Mouse (Mus musculus) heart, adult 11 months (tissue): ENCODE data around the gene Vti1a.

Source experiments
- DNase-seq: peaks from one replicate; pipeline ENCODE4 v3.0.0; 2022

The Vti1a gene

DNA sequence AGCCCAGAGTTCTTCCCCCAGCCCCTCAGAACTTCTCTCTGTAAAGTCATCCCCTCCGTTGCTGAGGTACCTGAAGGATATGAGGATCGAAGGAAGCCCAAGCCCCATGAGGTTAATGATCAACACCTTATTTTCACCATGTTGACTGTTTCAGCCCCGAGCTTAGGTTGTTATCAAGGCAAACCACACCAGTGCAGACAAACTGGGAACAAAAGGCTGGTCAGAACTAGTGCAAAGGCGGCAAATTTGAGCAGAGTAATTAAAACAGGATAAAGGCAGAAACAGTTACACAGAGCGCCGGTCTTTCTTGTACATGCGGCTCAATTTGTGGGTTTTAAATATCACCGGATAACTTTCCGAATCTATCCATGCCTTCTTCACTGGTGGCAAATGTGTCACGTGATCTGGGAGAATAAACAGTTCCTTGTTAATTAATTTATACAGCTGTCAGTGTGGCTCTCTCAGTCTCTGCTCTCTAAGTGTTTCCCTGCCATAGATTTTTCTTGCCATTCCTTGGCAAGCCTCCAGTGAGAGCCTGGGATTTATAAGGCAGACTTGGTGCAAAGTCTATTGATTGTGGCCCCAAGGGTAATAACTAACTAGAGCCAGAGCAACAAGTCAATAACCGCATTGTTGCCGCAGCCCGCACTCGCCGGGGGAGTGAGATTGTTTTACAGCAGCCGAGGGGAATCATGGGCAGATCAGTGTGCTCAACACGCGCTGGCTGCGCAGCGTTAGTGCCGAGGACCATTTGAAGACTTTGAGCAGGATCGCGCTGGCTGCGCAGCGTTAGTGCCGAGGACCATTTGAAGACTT is 277.0 kb downstream of the Vti1a start:
- DNase-seq: no peak

DNA sequence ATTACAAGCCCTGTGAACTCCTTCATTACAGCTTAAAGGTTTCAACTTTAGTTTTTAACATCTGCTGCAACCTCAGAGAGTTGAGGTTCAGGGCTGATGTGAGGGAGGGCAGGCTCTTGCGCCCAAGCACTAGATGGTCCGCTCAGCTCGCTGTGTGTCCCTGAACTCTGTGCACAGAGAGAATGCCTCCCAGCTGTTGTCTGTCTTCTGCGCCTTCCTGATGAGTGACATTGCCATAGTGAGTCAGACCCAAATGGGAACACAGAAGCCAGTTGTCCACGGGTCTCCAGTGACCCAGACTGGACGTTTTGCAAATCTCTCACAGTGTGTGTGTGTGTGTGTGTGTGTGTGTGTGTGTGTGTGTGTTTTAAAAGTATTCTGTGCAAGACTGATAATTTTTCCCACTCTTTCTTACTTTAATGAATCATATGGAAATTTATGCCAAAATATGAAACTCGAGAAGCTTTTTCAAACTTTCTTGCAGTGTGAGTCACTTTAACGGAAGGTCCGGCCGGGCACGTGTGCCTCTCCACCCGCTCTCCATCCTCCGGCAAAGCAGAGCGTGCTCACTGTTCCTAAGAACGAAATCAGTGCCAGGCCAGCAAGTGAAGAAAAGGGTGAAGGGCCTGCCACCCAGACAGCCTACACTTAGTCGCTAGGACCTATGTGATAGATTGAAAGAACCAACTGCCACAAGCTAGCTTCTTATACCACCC is 277.8 kb downstream of the Vti1a start:
- peak; percentile 95 for DNase-seq

- no peak for DNase-seq
These were observed 278.4 kb downstream of the Vti1a start for GRCm38 (mm10) chr19:55594451-55594850.

DNA sequence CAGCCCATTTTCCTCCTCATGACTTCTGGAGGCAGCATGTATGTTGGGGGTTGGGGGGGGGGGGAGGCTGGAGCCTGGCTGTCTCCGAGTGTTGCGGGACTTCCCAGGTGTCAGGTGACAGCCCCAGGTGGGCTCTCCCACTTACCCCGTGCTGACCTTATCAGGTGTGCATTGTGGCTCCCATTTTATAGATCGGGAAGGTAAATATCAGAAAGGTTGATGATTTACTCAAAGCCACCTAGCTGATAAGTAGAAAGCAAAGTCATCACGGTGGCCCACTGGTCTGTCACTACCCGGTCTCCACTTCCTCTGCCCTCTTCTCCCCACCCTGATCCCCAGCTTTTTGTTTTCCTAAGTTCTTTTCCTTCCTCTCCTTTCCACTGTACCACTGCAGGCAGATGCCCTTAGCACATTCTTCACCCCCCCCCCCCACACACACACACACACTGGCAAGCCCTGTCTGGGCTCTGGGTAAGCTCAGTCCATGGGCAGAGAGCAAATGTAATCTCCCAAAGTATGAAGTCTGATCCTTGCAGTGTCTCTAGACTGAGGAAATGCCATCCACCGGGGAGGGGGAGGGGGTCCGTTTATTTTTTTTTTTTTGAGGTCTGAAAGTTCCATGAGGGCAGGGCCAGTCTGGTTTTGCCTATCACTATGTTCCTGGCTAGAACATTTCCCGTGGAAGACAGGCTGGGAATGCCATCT is 280.0 kb downstream of the Vti1a start:
- no peak for DNase-seq

- DNase-seq: no peak
These were observed 280.7 kb downstream of the Vti1a start for GRCm38 (mm10) chr19:55596804-55597203.

DNA sequence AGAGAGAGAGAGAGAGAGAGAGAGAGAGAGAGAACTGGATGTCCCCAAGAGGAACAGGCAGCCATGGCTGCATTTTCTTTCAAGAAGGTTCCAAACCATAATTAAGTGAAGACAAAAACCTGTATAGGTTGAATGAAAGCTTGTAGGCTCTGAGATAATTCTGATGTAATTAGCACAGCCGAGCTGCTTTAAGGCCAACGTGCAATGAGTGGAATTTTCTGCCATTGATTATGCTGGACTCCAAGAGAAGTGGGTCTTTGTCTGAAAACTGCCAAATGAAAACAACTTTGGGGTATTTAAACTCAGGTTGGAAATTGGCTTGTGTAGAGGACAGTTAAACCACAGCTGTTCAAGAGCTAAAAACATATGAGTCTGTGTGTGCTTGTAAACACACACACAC is 281.2 kb downstream of the Vti1a start:
- no peak for DNase-seq

DNA sequence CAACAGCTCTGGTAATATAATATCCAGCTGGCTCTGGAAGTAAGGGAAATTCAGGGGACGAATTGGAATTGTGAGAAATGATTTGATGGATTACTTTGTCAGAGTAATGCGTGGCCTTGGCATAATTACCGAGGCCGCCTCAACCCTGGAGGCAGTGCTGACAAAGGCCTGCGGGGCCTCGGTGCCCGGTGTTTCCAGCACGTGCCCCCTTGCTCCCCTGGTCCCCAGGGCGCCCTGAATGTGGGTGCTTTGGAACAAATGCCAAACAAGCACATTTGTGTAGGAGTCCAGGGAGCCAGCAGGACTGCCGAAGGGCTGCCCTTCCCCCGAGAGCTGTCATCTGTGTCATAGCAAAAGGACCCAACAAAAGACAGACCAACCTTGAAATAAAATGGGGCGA is 281.9 kb downstream of the Vti1a start:
- no peak for DNase-seq

DNA sequence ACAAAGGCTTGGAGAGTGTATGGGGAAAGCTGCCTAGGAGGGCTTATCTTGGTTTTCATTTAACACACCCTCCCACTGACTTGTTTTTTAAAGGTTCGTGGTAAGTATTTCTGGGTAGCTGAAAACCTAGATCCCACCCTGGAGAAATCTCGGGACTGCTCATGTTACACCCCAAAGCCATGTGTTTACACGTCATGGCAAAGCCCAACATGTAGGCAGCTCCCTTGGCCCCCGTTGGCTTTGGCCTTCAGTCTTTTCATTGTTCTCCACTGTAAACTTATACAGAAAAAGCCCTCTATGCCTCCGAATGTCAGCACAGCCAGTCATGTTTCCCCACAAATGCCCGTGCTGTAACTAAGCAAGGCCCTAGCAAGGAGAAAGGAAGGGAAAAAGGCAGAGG is 283.0 kb downstream of the Vti1a start:
- no peak for DNase-seq

GRCm38 (mm10) chr19:55607725-55608124 is 291.6 kb downstream of the Vti1a start:
- DNase-seq: no peak

DNA sequence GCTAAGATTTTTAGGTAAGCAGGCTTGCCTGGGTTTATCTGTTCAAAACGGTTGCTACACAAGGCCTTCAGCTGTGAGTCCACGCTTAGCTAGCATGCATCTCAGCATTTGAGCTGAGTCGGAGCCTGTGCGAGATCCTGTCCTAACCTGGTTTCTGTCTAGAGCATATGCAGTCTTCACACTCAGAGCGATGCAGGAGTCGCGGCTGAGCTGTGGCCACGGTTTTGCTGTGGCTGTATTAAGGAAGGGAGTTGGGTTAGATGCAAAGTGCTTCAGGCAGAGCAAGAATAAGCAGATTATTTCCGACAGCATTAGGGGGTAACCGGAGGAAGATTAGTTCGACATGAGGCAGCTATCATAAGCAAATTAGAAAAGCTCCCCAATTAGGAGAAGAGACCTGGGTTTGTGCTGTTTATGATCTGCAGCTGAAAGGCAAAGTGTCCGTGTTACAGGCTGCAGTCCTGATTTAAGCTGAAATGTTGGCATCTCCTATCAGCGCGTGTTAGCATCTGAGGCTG is 292.8 kb downstream of the Vti1a start:
- no peak for DNase-seq

- DNase-seq: no peak
These were observed 293.7 kb downstream of the Vti1a start for GRCm38 (mm10) chr19:55609806-55610205.

DNA sequence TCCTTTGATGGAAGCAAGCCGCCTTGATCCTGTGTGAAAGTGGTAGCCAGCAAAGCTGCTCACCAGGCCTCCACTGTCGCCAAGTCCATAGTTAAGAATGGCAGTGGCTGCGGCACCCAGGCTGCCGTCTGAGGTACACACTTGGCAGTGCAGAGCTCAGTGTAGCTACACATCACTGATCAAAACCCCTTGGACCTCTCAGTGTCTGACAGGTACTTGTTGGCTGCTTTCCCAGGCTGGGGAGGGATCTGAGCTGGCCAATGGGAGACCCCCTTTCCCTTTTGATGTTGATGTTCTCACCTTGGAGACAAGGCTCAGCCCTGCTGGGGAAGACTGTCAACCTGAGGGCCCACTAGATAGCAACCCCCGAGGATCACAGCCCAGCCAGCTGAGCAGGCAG is 299.6 kb downstream of the Vti1a start:
- no peak for DNase-seq

- DNase-seq: no peak
These were observed 300.2 kb downstream of the Vti1a start for GRCm38 (mm10) chr19:55616276-55616675.

DNA sequence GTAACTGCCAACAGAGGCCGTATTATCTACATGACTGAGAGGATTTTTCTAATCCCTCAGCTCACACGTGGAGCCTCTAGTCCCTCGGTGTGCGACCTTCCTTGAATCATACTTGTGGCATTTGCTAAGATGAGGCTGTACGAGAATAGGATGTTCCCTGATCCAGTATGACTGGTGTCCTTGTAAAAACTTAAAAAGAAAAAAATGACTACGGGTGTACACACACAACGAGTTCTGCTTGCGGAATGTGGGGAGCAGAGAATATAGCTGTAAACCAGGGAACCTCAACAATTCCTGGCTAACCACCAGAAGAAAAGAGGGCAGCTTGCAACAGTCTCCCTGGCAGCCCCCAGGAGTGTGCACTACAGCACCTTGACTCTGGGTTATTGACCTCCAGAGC is 300.8 kb downstream of the Vti1a start:
- no peak for DNase-seq

- DNase-seq: no peak
These were observed 302.5 kb downstream of the Vti1a start for GRCm38 (mm10) chr19:55618546-55618945.

DNA sequence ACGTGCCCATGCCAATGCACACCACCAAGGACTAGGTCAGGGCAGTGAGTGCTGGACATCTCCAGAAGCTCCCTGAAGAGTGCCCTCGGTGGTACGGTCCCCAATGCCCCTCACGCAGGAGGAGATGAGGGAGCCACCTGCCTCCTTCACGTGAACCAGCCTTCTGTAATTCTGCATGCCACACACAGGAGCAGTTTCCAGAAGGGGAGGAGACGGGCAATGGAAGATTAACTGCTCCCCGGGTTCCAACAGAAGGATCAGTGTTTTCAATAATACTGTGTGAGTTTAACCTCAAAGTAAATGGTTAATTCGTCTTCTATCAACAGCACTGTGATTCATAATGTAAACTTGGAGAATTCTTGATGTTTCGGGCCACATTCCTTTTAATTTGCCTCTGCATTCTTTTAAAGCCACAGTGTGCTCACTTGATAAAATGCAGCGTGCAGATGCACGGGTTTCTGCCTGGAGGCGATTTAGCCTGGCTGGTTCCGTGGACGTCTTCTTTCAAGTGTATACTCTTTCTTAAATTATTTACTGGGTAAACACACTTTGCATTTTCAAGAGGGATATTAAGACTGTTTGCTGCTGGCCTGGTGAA is 304.4 kb downstream of the Vti1a start:
- DNase-seq: no peak

DNA sequence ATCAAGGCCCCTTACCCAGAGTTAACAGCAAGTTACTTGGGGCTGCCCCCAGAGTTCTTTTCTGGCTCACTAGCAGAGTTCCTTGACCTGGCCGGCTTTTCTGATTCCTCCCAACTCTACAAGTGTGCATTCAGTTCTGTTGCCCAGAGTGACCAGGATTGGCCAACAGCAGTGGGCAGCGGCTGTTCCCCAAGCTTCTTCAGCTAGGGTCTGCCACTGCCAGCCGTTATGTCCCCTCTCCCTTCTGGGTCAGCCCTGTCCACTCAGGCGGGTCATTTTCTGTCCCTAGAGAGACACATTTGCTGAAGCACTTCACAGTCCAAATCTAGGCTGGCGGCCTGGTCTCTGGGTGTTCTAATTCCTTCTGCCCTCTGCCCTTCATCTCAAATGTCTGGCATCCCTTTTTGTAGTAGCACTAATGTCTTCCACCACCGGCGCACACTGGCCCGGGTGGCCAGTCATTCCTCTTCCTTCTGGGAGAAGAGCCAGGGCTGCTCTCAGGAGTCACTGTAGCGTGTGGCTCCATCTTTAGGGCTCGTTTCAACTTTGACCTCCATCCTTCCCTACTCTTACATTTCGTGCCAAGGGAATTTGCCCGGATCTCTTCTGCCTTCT is 305.0 kb downstream of the Vti1a start:
- DNase-seq: no peak

DNA sequence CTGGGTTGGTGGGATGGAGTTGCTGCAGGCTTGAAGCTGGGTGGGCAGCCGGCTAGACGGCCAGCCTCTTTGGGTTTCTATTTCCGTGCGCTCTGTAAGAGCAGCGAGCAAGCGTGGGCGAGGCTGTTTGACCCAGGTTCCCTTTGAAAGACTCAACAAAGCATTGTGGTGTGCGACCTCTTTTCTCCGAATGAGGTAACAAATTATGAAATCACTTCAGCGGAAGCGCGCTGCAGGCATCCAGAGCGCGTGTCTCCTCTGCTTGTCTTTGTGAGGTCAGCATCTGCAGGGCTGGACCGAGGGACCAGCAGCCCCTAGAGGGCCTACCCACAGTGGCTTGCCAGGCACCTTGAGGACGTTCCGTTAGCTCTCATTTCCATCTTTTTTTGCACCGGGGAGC is 306.7 kb downstream of the Vti1a start:
- no peak for DNase-seq

DNA sequence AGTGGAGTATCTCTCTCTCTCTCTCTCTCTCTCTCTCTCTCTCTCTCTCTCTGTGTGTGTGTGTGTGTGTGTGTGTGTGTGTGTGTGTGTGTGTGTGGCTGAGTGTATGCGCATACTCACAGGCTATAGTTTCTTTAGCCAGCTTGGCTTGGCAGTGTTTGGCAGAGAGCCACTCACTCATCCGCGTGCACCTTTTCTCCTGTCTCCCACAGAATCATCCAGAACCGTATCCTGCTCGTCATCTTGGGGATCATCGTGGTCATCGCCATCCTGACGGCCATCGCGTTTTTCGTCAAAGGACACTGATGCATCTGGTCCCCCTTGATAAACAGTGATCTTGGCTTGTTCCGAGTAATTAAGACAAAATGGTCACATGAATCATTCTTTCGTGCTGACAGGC is 307.5 kb downstream of the Vti1a start:
- DNase-seq: no peak

DNA sequence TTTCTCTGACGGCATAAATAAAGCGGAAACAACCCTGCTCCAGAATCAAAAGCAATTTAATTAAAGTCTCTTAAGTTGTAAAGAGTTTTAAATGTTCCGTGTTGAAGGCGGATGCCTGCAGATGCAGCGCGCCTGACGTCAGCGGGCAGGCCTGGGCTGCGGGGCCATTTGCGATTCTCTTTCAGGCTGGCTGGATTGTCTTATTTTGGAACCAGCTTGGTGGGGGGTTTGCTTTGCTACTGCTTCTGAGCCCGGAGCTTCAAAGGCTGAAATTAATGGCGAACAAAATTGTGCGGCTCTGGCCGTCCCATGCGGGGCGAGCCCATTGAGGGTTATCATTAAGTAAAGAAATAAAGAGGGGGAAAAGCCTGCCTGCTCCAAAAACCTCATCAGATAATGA is 310.4 kb downstream of the Vti1a start:
- no peak for DNase-seq

GRCm38 (mm10) chr19:55626952-55627351 is 310.9 kb downstream of the Vti1a start:
- DNase-seq: no peak

- no peak for DNase-seq
These were observed 319.4 kb downstream of the Vti1a start for GRCm38 (mm10) chr19:55635488-55635887.

GRCm38 (mm10) chr19:55640251-55640650 is 324.2 kb downstream of the Vti1a start:
- DNase-seq: no peak
